Mouse (Mus musculus) neural tube, embryonic 12.5 days (tissue): ENCODE results near the gene Ube2ql1. TPM values are rescaled to one million over a fixed set of nuclear protein-coding genes. Genes with fewer than 3 reads are reported as not detected.

Experiments used
- ATAC-seq: fragments of 200-750 bp; cut with Nextera tagmentation; 2 replicates; pipeline ENCODE4 v1.8.0; 2017; ENCODE audit warnings: low read depth, mild to moderate bottlenecking, moderate TSS enrichment, moderate library complexity; ENCODE audit not compliant: low FRiP score
- H3K27ac ChIP-seq: fragments of 300-500 bp; sonication (generic); 2 replicates; pipeline ENCODE4 v1.5.1; 2016
- H3K27me3 ChIP-seq: fragments of 300-500 bp; sonication (generic); replicated peaks from 2 replicates; pipeline ENCODE4 v1.6.1; 2016; ENCODE audit warnings: mild to moderate bottlenecking
- H3K36me3 ChIP-seq: fragments of 300-500 bp; sonication (generic); 2 replicates; pipeline ENCODE4 v1.6.1; 2016; ENCODE audit warnings: mild to moderate bottlenecking
- H3K4me1 ChIP-seq: fragments of 300-500 bp; sonication (generic); 2 replicates; pipeline ENCODE4 v1.6.1; 2016
- H3K4me2 ChIP-seq: fragments of 300-500 bp; sonication (generic); replicated peaks from 2 replicates; pipeline ENCODE4 v1.6.1; 2016; ENCODE audit warnings: mild to moderate bottlenecking
- H3K4me3 ChIP-seq: fragments of 300-500 bp; sonication (generic); 2 replicates; pipeline ENCODE4 v1.5.1; 2016
- H3K9ac ChIP-seq: fragments of 300-500 bp; sonication (generic); 2 replicates; pipeline ENCODE4 v1.6.1; 2016; ENCODE audit warnings: mild to moderate bottlenecking
- H3K9me3 ChIP-seq: fragments of 300-500 bp; sonication (generic); 2 replicates; pipeline ENCODE4 v1.6.1; 2016; ENCODE audit warnings: mild to moderate bottlenecking
- WGBS: fragments of 180-500 bp; shearing (Covaris S2); methylation state at CpG from one replicate; pipeline ENCODE4 v1.1.7; 2016; 5-methylcytosine and 5-hydroxymethylcytosine counted together
- polyA plus RNA-seq: library from polyadenylated mRNA; unstranded; fragments of >200 nt; fragmentation: Nextera tagmentation; extraction: Ambion mirVana; gene quantifications from 2 replicates; pipeline ENCODE4 v1.2.1, GENCODE M21; 2016

Gene Ube2ql1
- polyA plus RNA-seq, 1 experiment from 2014 or later = 34.3 TPM

DNA sequence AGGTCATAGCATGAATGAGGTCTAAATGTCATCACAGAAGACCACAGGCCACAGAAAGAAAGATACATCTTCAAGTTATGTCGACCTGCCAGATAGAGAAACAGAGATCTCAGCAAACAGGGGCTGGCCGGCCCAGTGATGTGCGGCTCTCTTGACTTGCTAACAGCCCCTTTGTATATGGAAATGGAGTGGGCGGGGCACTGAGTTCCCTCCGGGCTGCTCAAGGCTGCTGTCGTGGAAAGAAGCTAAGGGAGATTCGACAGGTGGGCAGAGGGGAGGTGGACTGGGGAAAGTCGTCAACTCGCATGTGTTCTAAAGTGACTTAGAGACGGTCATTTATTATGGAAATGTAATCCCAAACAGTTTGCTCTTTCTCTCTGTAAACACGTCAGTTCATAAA lies 36.2 kb downstream of the Ube2ql1 start:
- H3K4me1 ChIP-seq = no peaks in the 10 kb centered on the region
- no peak overlapping the region for H3K27ac ChIP-seq
- peaks cover 24% of the 10 kb centered on the region for H3K36me3 ChIP-seq
- no peaks in the 10 kb centered on the region for H3K9me3 ChIP-seq
- H3K9ac ChIP-seq = no peak overlapping the region
- no peaks in the 10 kb centered on the region for H3K27me3 ChIP-seq
- WGBS = 9% methylated on average over 11 of the region's 11 CpGs
- H3K4me2 ChIP-seq = no peak overlapping the region
- H3K4me3 ChIP-seq = no peak overlapping the region
- no peak for ATAC-seq

DNA sequence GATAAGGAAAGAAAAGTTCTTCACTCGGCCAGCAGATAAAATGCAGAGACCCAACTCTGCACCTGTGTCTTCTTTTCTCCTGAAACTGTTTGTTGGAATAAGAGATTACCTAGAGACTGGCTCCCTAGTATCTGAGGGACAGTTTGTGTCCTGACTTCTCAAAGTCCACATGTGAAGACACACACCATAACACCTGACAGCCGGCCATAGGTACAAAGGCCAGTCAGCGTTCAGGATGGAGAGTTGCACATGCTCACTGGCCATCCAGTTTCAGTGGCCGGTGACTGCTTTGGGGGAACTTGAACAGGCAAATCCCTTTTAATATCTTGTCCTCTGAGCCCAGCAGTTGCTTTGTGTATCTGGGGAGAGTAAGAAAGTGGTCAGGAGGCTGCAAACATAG lies 38.3 kb downstream of the Ube2ql1 start:
- no peak overlapping the region for H3K9ac ChIP-seq
- H3K4me1 ChIP-seq = no peaks in the 10 kb centered on the region
- peaks cover 14% of the 10 kb centered on the region for H3K36me3 ChIP-seq
- H3K9me3 ChIP-seq = no peaks in the 10 kb centered on the region
- no peak for ATAC-seq
- no peak overlapping the region for H3K4me3 ChIP-seq
- no peak overlapping the region for H3K27ac ChIP-seq
- WGBS = 89% methylated on average over 4 of the region's 4 CpGs
- no peak overlapping the region for H3K4me2 ChIP-seq
- no peaks in the 10 kb centered on the region for H3K27me3 ChIP-seq

DNA sequence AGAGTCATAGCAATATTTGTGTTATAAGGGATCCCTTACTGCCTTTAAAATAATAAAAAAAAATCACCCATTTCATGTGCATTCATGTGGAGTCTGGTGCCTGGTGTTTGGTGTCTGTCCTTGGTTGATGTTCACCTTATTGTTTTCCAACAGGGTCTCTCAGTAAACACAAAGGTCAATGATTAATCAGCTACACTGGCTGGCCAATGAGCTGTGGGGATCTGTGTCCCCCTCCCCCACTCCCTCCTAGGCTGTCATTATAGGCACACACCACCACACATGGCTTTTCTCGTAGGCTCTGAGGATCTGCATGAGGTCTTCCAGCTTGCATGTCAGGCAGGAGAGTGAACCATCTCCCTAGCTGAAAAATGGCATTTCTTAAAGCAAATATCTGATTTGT lies 38.9 kb downstream of the Ube2ql1 start:
- no peaks in the 10 kb centered on the region for H3K27me3 ChIP-seq
- no peak overlapping the region for H3K9ac ChIP-seq
- H3K4me3 ChIP-seq = no peak overlapping the region
- peaks cover 14% of the 10 kb centered on the region for H3K36me3 ChIP-seq
- 23% methylated on average over 1 of the region's 1 CpGs for WGBS
- H3K4me1 ChIP-seq = no peaks in the 10 kb centered on the region
- no peak for ATAC-seq
- no peak overlapping the region for H3K4me2 ChIP-seq
- no peaks in the 10 kb centered on the region for H3K9me3 ChIP-seq
- no peak overlapping the region for H3K27ac ChIP-seq

DNA sequence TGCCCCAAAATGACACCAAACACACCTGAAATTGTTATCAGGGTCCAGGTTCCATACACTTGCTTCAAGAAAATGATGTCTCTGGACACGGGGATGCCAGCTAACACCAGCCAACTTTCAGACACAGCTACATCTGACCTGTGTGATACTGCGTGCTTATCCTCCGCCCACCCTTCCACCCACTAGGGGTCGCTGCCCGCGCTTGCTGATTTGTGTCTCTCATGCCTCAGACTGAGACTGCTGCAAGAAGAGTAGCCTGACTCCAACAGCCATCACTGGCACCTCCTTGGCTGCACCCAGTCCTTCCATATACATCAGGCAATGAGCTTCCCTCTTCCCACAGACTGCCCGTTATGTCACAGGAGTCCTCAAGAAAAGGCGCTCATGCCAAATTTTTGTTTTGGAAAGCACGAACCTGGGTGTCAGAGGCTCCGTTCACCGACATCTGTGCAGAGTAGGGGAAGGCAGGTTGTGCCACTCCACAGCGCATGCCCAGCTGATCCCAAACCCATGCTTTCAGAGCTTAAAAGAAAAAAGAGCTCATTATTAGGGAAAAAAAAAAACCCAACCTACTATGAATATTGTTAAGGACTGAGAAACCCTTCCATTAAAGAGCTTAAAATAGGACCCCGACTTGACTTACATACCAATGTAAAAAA lies 43.2 kb downstream of the Ube2ql1 start:
- Histone ChIP-seq H3K4me3 (no peak overlapping the region), H3K9me3 (no peaks in the 10 kb centered on the region), H3K27ac (no peak overlapping the region), H3K4me2 (no peak overlapping the region), H3K36me3 (no peaks in the 10 kb centered on the region), H3K9ac (no peak overlapping the region), H3K27me3 (no peaks in the 10 kb centered on the region), H3K4me1 (no peaks in the 10 kb centered on the region)
- ATAC-seq = no peak
- WGBS = 42% methylated on average over 13 of the region's 13 CpGs

DNA sequence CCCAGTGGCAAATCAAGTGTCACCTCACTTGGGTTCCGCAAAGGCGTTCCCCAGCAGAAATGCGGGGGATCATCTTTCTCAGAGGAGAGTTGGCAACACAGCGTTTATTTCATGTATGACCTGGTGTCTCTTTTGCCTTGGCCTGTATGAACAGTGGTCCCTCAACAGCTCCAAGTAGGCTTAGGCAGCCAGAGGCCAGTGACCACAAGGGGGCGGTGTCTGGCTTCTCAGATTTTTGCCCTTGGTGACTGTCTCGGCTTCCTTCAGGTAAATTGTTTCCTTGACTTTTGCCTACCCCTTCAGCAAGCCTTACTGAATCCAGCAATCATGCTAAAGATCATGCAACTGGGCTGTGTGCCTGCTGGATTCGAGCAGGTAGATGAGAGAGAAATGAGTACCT lies 48.6 kb downstream of the Ube2ql1 start:
- no peak overlapping the region for H3K4me2 ChIP-seq
- H3K4me3 ChIP-seq = no peak overlapping the region
- no peaks in the 10 kb centered on the region for H3K9me3 ChIP-seq
- H3K27ac ChIP-seq = no peak overlapping the region
- no peak for ATAC-seq
- H3K9ac ChIP-seq = no peak overlapping the region
- 40% methylated on average over 7 of the region's 7 CpGs for WGBS
- 0 out of 2 replicates have a peak, but pooled peaks cover under 1% of the 10 kb centered on the region for H3K4me1 ChIP-seq
- no peaks in the 10 kb centered on the region for H3K36me3 ChIP-seq
- H3K27me3 ChIP-seq = no peaks in the 10 kb centered on the region

DNA sequence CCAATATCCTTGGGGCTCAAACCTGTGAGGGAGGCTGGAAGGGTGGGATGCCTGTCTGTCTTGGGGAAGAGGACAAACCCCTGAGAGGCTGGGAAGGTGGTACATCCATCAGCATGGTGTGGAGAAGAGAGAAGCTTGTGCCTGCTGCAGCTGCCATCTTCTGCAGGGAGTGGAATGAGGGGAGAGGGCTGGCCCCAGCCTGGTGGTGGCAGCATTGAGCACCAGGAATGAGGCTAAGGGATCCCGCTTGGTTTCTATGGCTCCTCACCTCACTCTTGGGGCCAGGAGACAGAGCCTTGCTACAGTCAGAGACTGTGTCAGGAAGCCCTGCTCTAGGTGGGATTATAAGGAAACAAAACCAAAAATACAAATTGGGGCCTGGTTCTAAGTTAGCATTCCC lies 52.7 kb downstream of the Ube2ql1 start:
- no peak overlapping the region for H3K9ac ChIP-seq
- H3K27me3 ChIP-seq = no peaks in the 10 kb centered on the region
- H3K9me3 ChIP-seq = no peaks in the 10 kb centered on the region
- H3K4me2 ChIP-seq = no peak overlapping the region
- H3K36me3 ChIP-seq = no peaks in the 10 kb centered on the region
- no peak overlapping the region for H3K4me3 ChIP-seq
- no peak for ATAC-seq
- 49% methylated on average over 1 of the region's 1 CpGs for WGBS
- peaks cover 13% of the 10 kb centered on the region for H3K4me1 ChIP-seq
- no peak overlapping the region for H3K27ac ChIP-seq

GRCm38 (mm10) chr13:69685406-69685818 lies 54.3 kb downstream of the Ube2ql1 start:
- Histone ChIP-seq H3K4me2 (peak overlapping the region; percentile 40), H3K36me3 (no peaks in the 10 kb centered on the region), H3K9ac (0 out of 2 replicates have a peak overlapping the region, but pooled peaks have one; percentile 26), H3K4me1 (peaks cover 13% of the 10 kb centered on the region), H3K27ac (no peak overlapping the region), H3K27me3 (no peaks in the 10 kb centered on the region), H3K9me3 (no peaks in the 10 kb centered on the region), H3K4me3 (no peak overlapping the region)
- peak; percentile 31; the same call in 1 of the 2 replicates for ATAC-seq
- WGBS = 33% methylated on average over 5 of the region's 5 CpGs

GRCm38 (mm10) chr13:69673921-69674618 lies 65.6 kb downstream of the Ube2ql1 start:
- no peak for ATAC-seq
- Histone ChIP-seq H3K36me3 (no peaks in the 10 kb centered on the region), H3K4me3 (no peak overlapping the region), H3K27ac (no peak overlapping the region), H3K9ac (no peak overlapping the region), H3K4me2 (no peak overlapping the region), H3K9me3 (no peaks in the 10 kb centered on the region), H3K27me3 (no peaks in the 10 kb centered on the region), H3K4me1 (no peaks in the 10 kb centered on the region)
- 59% methylated on average over 10 of the region's 10 CpGs for WGBS

- no peak overlapping the region for H3K27ac ChIP-seq
- ATAC-seq = no peak
- no peaks in the 10 kb centered on the region for H3K27me3 ChIP-seq
- no peak overlapping the region for H3K9ac ChIP-seq
- WGBS = 87% methylated on average over 5 of the region's 5 CpGs
- H3K4me3 ChIP-seq = no peak overlapping the region
- H3K4me1 ChIP-seq = no peaks in the 10 kb centered on the region
- no peaks in the 10 kb centered on the region for H3K9me3 ChIP-seq
- no peaks in the 10 kb centered on the region for H3K36me3 ChIP-seq
- H3K4me2 ChIP-seq = no peak overlapping the region
Measured at GRCm38 (mm10) chr13:69673197-69673920, 66.3 kb downstream of the Ube2ql1 start.

- H3K4me2 ChIP-seq = no peak overlapping the region
- no peaks in the 10 kb centered on the region for H3K36me3 ChIP-seq
- no peaks in the 10 kb centered on the region for H3K27me3 ChIP-seq
- no peak overlapping the region for H3K4me3 ChIP-seq
- H3K27ac ChIP-seq = no peak overlapping the region
- H3K9ac ChIP-seq = no peak overlapping the region
- H3K9me3 ChIP-seq = no peaks in the 10 kb centered on the region
- no peaks in the 10 kb centered on the region for H3K4me1 ChIP-seq
- WGBS = 90% methylated on average over 10 of the region's 10 CpGs
- no peak for ATAC-seq
Measured at GRCm38 (mm10) chr13:69672565-69672964, 67.1 kb downstream of the Ube2ql1 start.

- Histone ChIP-seq H3K4me1 (no peaks in the 10 kb centered on the region), H3K4me2 (no peak overlapping the region), H3K36me3 (no peaks in the 10 kb centered on the region), H3K4me3 (no peak overlapping the region), H3K9me3 (no peaks in the 10 kb centered on the region), H3K27ac (no peak overlapping the region), H3K27me3 (no peaks in the 10 kb centered on the region), H3K9ac (no peak overlapping the region)
- ATAC-seq = no peak
- 88% methylated on average over 5 of the region's 5 CpGs for WGBS
Measured at GRCm38 (mm10) chr13:69672121-69672520, 67.6 kb downstream of the Ube2ql1 start.

DNA sequence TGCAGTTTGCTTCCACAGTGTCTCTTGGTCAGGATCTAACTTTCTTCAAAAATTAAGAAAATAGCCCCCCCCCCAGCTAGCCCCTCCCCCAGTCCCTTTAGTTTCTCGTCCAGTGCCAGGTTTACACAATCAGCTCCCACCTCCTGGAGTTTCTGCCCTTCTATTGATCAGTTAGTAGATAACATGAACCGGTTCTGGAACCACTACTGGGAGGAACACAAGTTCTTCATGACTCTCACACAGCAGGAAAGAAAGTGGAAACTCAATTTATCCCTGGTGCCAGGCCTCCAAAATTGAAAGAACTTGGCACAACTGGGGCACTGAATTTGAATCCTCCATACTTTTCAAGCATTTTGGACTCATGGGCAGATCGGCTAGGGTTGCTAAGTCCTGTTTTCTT lies 85.2 kb downstream of the Ube2ql1 start:
- no peaks in the 10 kb centered on the region for H3K4me1 ChIP-seq
- no peaks in the 10 kb centered on the region for H3K36me3 ChIP-seq
- ATAC-seq = no peak
- no peak overlapping the region for H3K4me2 ChIP-seq
- no peak overlapping the region for H3K9ac ChIP-seq
- no peaks in the 10 kb centered on the region for H3K9me3 ChIP-seq
- no peak overlapping the region for H3K27ac ChIP-seq
- no peak overlapping the region for H3K4me3 ChIP-seq
- H3K27me3 ChIP-seq = no peaks in the 10 kb centered on the region
- whole genome bisulfite sequencing = 79% methylated on average over 3 of the region's 3 CpGs
